Comparison of ENCODE assay signal across 14 mouse cellular contexts in the genomic region with DNA sequence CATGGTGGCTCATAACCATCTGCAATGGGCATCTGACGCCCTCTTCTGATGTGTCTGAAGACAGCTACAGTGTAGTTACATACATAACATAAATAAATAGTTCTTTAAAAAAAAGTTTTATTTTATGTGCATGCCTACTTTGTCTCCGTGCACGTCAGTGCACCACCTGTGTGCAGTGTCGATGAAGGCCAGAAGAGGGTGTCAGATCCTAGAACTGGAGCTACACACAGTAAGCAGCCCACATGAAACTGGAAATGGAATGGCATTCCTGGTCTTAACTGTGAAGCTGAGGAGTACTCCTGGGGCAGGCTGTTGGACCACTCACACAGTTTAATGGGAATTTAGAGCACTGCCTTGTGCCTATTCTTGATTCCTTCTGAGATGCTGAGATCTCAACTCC. TPM values are rescaled to one million over a fixed set of nuclear protein-coding genes. Genes with fewer than 3 reads are reported as not detected.
DNase-seq lines count a peak whose midpoint lies in the region; ATAC-seq and TF ChIP-seq lines count a peak whose summit lies in the region.
"Had no signal": no experiment of that assay in that cellular context is flagged by ENCODE, and none has a peak within 500 bp of the region (broad histone marks: within the 10 kb centered on the region; RNA-seq: fewer than 3 reads in every experiment).

No protein-coding gene starts in this region.

- H3K27me3 ChIP-seq in intestine, postnatal 0 days (replicated peaks; ENCODE audit: control insufficient read depth, insufficient read depth, low read length) = no peaks in the 10 kb centered on the region
- H3K27me3 ChIP-seq in intestine, embryonic 16.5 days (replicated peaks; ENCODE audit: control insufficient read depth, insufficient read depth, low read length) = no peaks in the 10 kb centered on the region
- H3K27me3 ChIP-seq in MEL (ENCODE audit: control insufficient read depth in 1 of 2, insufficient read depth in 2 of 2, low read length in 2 of 2) = no peaks in the 10 kb centered on the region
- H3K27me3 ChIP-seq: embryonic facial prominence, embryonic 13.5 days; forebrain, embryonic 15.5 days; lung, embryonic 15.5 days had no signal

- no peak for DNase-seq in lung, adult 2 months
- no peak for DNase-seq in lung, postnatal 14 days
- peak; percentile 22 for DNase-seq in MEL (ENCODE audit: low read depth, low spot score)
- DNase-seq in adrenal gland, postnatal 25 days = no peak
- DNase-seq in layer of hippocampus, adult 9-11 months = no peak
- DNase-seq: cerebellum, postnatal 14 days; spleen, adult 18-20 months had no signal

- no peak overlapping the region for H3K4me2 ChIP-seq in intestine, postnatal 0 days (replicated peaks; ENCODE audit: low read depth)
- no peak overlapping the region for H3K4me2 ChIP-seq in intestine, embryonic 16.5 days (ENCODE audit: low read depth, low read length)
- H3K4me2 ChIP-seq: embryonic facial prominence, embryonic 13.5 days; forebrain, embryonic 15.5 days; lung, embryonic 15.5 days; midbrain, embryonic 11.5 days had no signal

- H3K9ac ChIP-seq in intestine, postnatal 0 days (ENCODE audit: low read depth, low read length) = no peak overlapping the region
- no peak overlapping the region for H3K9ac ChIP-seq in intestine, embryonic 16.5 days (ENCODE audit: low read depth, low read length)
- H3K9ac ChIP-seq in MEL (ENCODE audit: control insufficient read depth, low read depth, low read length, poor library complexity, severe bottlenecking) = no peak overlapping the region
- H3K9ac ChIP-seq: embryonic facial prominence, embryonic 13.5 days; forebrain, embryonic 15.5 days; lung, embryonic 15.5 days had no signal

- TF ChIP-seq RAD21 in MEL (IDR thresholded peaks at IDR 0.05; ENCODE audit: low read depth, low read length) = no peak

- 0 out of 2 replicates have a peak, but pooled peaks cover 2% of the 10 kb centered on the region for H3K4me1 ChIP-seq in intestine, postnatal 0 days (replicated peaks; ENCODE audit: control insufficient read depth, insufficient read depth, low read length)
- no peaks in the 10 kb centered on the region for H3K4me1 ChIP-seq in intestine, embryonic 16.5 days (ENCODE audit: control insufficient read depth, insufficient read depth, low read length)
- no peaks in the 10 kb centered on the region for H3K4me1 ChIP-seq in lung, adult 2 months (ENCODE audit: control insufficient read depth, insufficient read depth, low read length)
- no peaks in the 10 kb centered on the region for H3K4me1 ChIP-seq in MEL (ENCODE audit: control insufficient read depth in 1 of 2, insufficient read depth in 2 of 2, low read length in 2 of 2)
- H3K4me1 ChIP-seq in cortical plate, adult 2 months (ENCODE audit: control insufficient read depth, insufficient read depth, low read length) = no peaks in the 10 kb centered on the region; the same call in 1 of the 2 replicates
- H3K4me1 ChIP-seq: embryonic facial prominence, embryonic 13.5 days; forebrain, embryonic 15.5 days; lung, embryonic 15.5 days had no signal

- TF ChIP-seq CTCF in intestine, postnatal 0 days (IDR thresholded peaks at IDR 0.05; ENCODE audit: low read depth) = peak; percentile 63
- peak; percentile 50 for TF ChIP-seq CTCF in lung, adult 2 months (IDR thresholded peaks at IDR 0.05; ENCODE audit: insufficient read depth, low read length)
- TF ChIP-seq CTCF in MEL (IDR thresholded peaks at IDR 0.05 in 2 of 3, conservative IDR thresholded peaks at IDR 0.05 in 1 of 3; ENCODE audit: control insufficient read depth in 1 of 3, insufficient read depth in 1 of 3, low read depth in 2 of 3, low read length in 3 of 3, poor library complexity in 1 of 3, severe bottlenecking in 1 of 3) = peak; percentile 14 to 29 (median 29); a peak in 2 of 6 replicates
- TF ChIP-seq CTCF in cortical plate, adult 2 months (IDR thresholded peaks at IDR 0.05; ENCODE audit: extremely low read depth, insufficient read depth, low read length) = peak; percentile 28; the same call in 1 of the 2 replicates

- H3K4me3 ChIP-seq in intestine, postnatal 0 days (ENCODE audit: low read depth, low read length) = no peak overlapping the region
- H3K4me3 ChIP-seq in intestine, embryonic 16.5 days (ENCODE audit: low read length) = no peak overlapping the region
- H3K4me3 ChIP-seq in lung, adult 2 months (replicated peaks; ENCODE audit: extremely low read depth, low read depth, low read length) = no peak overlapping the region
- H3K4me3 ChIP-seq in MEL (ENCODE audit: control insufficient read depth in 1 of 2, insufficient read depth in 1 of 2, low read depth in 2 of 2, low read length in 2 of 2) = no peak overlapping the region
- H3K4me3 ChIP-seq in cortical plate, adult 2 months (ENCODE audit: insufficient read depth, low read length) = no peak overlapping the region
- H3K4me3 ChIP-seq: embryonic facial prominence, embryonic 13.5 days; forebrain, embryonic 15.5 days; lung, embryonic 15.5 days had no signal

- no peak for TF ChIP-seq EP300 in MEL (IDR thresholded peaks at IDR 0.05; ENCODE audit: low read depth in 1 of 2, low read length in 2 of 2)

- no peak for ATAC-seq in intestine, postnatal 0 days
- ATAC-seq in intestine, embryonic 16.5 days = no peak
- ATAC-seq: forebrain, embryonic 15.5 days had no signal

- H3K36me3 ChIP-seq in intestine, postnatal 0 days (ENCODE audit: control insufficient read depth, insufficient read depth) = peaks cover 40% of the 10 kb centered on the region
- H3K36me3 ChIP-seq in intestine, embryonic 16.5 days (ENCODE audit: control insufficient read depth, insufficient read depth, low read length) = peaks cover 4% of the 10 kb centered on the region; the same call in 1 of the 2 replicates
- H3K36me3 ChIP-seq in MEL (ENCODE audit: control insufficient read depth in 1 of 2, insufficient read depth in 2 of 2, low read length in 2 of 2) = peaks cover 0 to 5% of the 10 kb centered on the region in 2 experiments; a peak in 2 of 4 replicates

- peaks cover under 1% of the 10 kb centered on the region; the same call in 1 of the 2 replicates for H3K79me2 ChIP-seq in MEL (ENCODE audit: control insufficient read depth, insufficient read depth, low read length, poor library complexity)

- 93% methylated on average over 4 of the region's 4 CpGs for WGBS in intestine, postnatal 0 days
- 87% methylated on average over 4 of the region's 4 CpGs for WGBS in intestine, embryonic 16.5 days
- 91% methylated on average over 4 of the region's 4 CpGs for WGBS in lung, adult 2 months

- no peak for TF ChIP-seq POLR2A in lung, adult 2 months (IDR thresholded peaks at IDR 0.05; ENCODE audit: borderline replicate concordance, extremely low read depth, low read depth, low read length)
- no peak for TF ChIP-seq POLR2A in MEL (IDR thresholded peaks at IDR 0.05; ENCODE audit: control insufficient read depth in 1 of 2, insufficient read depth in 1 of 2, low read depth in 1 of 2, low read length in 2 of 2, poor library complexity in 1 of 2)
- TF ChIP-seq POLR2A in cortical plate, adult 2 months (IDR thresholded peaks at IDR 0.05; ENCODE audit: extremely low read depth, insufficient read depth, low read length) = no peak

- no peaks in the 10 kb centered on the region for H3K9me3 ChIP-seq in intestine, postnatal 0 days (ENCODE audit: control insufficient read depth)
- H3K9me3 ChIP-seq in intestine, embryonic 16.5 days (ENCODE audit: control insufficient read depth, low read length) = no peaks in the 10 kb centered on the region
- no peaks in the 10 kb centered on the region for H3K9me3 ChIP-seq in MEL (replicated peaks; ENCODE audit: insufficient read depth, low read length)
- H3K9me3 ChIP-seq: embryonic facial prominence, embryonic 13.5 days; forebrain, embryonic 15.5 days; lung, embryonic 15.5 days had no signal

- H3K27ac ChIP-seq in intestine, postnatal 0 days (ENCODE audit: low read depth, low read length) = no peak overlapping the region
- no peak overlapping the region for H3K27ac ChIP-seq in intestine, embryonic 16.5 days (ENCODE audit: low read length)
- H3K27ac ChIP-seq in MEL (ENCODE audit: control insufficient read depth, low read depth, low read length) = no peak overlapping the region
- H3K27ac ChIP-seq in cortical plate, adult 2 months (ENCODE audit: insufficient read depth, low read length) = no peak overlapping the region
- H3K27ac ChIP-seq: embryonic facial prominence, embryonic 13.5 days; forebrain, embryonic 15.5 days; lung, embryonic 15.5 days had no signal

TF ChIP-seq in MEL, 35 proteins besides CTCF, POLR2A, EP300 and RAD21:
- no peak for TF ChIP-seq JUND (IDR thresholded peaks at IDR 0.05; ENCODE audit: low read depth, low read length)
- TF ChIP-seq SMC3 (IDR thresholded peaks at IDR 0.05; ENCODE audit: low read depth, low read length) = peak; percentile 16; the same call in 1 of the 2 replicates

RNA-seq across cellular contexts. Expression of a gene that starts 12.4 kb away (rescaled TPM):
- polyA plus RNA-seq in intestine, postnatal 0 days (2015; fragmentation: Nextera tagmentation; extraction: Ambion mirVana) = 197 and 204 TPM in 2 replicates
- 125 and 134 TPM in 2 replicates for polyA plus RNA-seq in intestine, embryonic 16.5 days (2015; fragmentation: Nextera tagmentation; extraction: Ambion mirVana)
- polyA plus RNA-seq in lung, adult 2 months (2012; rRNA removed) = 35.7 and 40.6 TPM in 2 replicates
- total RNA-seq in MEL (2012; rRNA removed) = 109 and 117 TPM in 2 replicates
- 100 to 1,000 TPM in 1 of 2 experiments, not detected in 1; 108 TPM for polyA plus RNA-seq in MEL (2012; ENCODE audit: insufficient read depth in 1 of 2, insufficient read length in 2 of 2, low read depth in 1 of 2, low replicate concordance in 2 of 2, missing spikeins in 1 of 2)
- polyA plus RNA-seq in cortical plate, adult 2 months (2012; rRNA removed) = 172 and 178 TPM in 2 replicates
- total RNA-seq in adrenal gland, postnatal 25 days (2021) = 95.3 and 110 TPM in 2 replicates

RNA-seq across cellular contexts. Expression of a gene that starts 15.2 kb away (rescaled TPM):
- polyA plus RNA-seq in intestine, postnatal 0 days (2015; fragmentation: Nextera tagmentation; extraction: Ambion mirVana) = 32.4 and 36.6 TPM in 2 replicates
- polyA plus RNA-seq in intestine, embryonic 16.5 days (2015; fragmentation: Nextera tagmentation; extraction: Ambion mirVana) = 25.4 and 32.6 TPM in 2 replicates
- 12.2 and 12.4 TPM in 2 replicates for polyA plus RNA-seq in lung, adult 2 months (2012; rRNA removed)
- 21.0 and 21.9 TPM in 2 replicates for total RNA-seq in MEL (2012; rRNA removed)
- polyA plus RNA-seq in MEL (2012; ENCODE audit: insufficient read depth in 1 of 2, insufficient read length in 2 of 2, low read depth in 1 of 2, low replicate concordance in 2 of 2, missing spikeins in 1 of 2) = 10 to 100 TPM in 1 of 2 experiments, not detected in 1; 36.7 TPM
- 15.3 and 16.3 TPM in 2 replicates for polyA plus RNA-seq in cortical plate, adult 2 months (2012; rRNA removed)
- total RNA-seq in adrenal gland, postnatal 25 days (2021) = 17.2 and 21.9 TPM in 2 replicates

RNA-seq across cellular contexts. Expression of a gene that starts 47.3 kb away (rescaled TPM):
- polyA plus RNA-seq in intestine, postnatal 0 days (2015; fragmentation: Nextera tagmentation; extraction: Ambion mirVana) = 29.9 and 33.6 TPM in 2 replicates
- polyA plus RNA-seq in intestine, embryonic 16.5 days (2015; fragmentation: Nextera tagmentation; extraction: Ambion mirVana) = 43.7 and 45.0 TPM in 2 replicates
- polyA plus RNA-seq in lung, adult 2 months (2012; rRNA removed) = 31.4 and 34.3 TPM in 2 replicates
- total RNA-seq in MEL (2012; rRNA removed) = 2.4 and 2.9 TPM in 2 replicates
- 10 to 100 TPM in 1 of 2 experiments, not detected in 1; 16.5 TPM for polyA plus RNA-seq in MEL (2012; ENCODE audit: insufficient read depth in 1 of 2, insufficient read length in 2 of 2, low read depth in 1 of 2, low replicate concordance in 2 of 2, missing spikeins in 1 of 2)
- polyA plus RNA-seq in cortical plate, adult 2 months (2012; rRNA removed) = 104 TPM in 2 replicates
- total RNA-seq in adrenal gland, postnatal 25 days (2021) = 24.2 and 26.2 TPM in 2 replicates
